Mouse (Mus musculus): ENCODE measurements around the gene Loxl3. TPM values are rescaled to one million over a fixed set of nuclear protein-coding genes. Genes with fewer than 3 reads are reported as not detected.

Gene Loxl3
- polyA plus RNA-seq, 1 experiment from 2014 or later = 4.9 TPM

- Histone ChIP-seq H3K4me1 (replicated peaks; ENCODE audit: control insufficient read depth, insufficient read depth, low read length) (no peaks in the 10 kb centered on the region), H3K9me3 (ENCODE audit: control insufficient read depth, low read length) (no peaks in the 10 kb centered on the region), H3K36me3 (replicated peaks; ENCODE audit: control insufficient read depth, insufficient read depth) (no peaks in the 10 kb centered on the region), H3K4me3 (replicated peaks; ENCODE audit: low read length) (no peak overlapping the region), H3K27ac (no peak overlapping the region), H3K27me3 (ENCODE audit: control insufficient read depth, insufficient read depth, low read length) (no peaks in the 10 kb centered on the region), H3K4me2 (replicated peaks) (no peak overlapping the region), H3K9ac (no peak overlapping the region)
- no peak for DNase-seq (ENCODE audit: low spot score)
- no peak for ATAC-seq (ENCODE audit: low FRiP score)
- WGBS = 87% methylated on average over 5 of the region's 5 CpGs
Observed at GRCm38 (mm10) chr6:83003850-83004249, 30.1 kb upstream of the Loxl3 start.

- H3K9me3 ChIP-seq (ENCODE audit: control insufficient read depth, low read length) = no peaks in the 10 kb centered on the region
- H3K27ac ChIP-seq = no peak overlapping the region
- no peak overlapping the region for H3K9ac ChIP-seq
- no peak overlapping the region for H3K4me2 ChIP-seq (replicated peaks)
- no peaks in the 10 kb centered on the region for H3K36me3 ChIP-seq (replicated peaks; ENCODE audit: control insufficient read depth, insufficient read depth)
- H3K4me1 ChIP-seq (replicated peaks; ENCODE audit: control insufficient read depth, insufficient read depth, low read length) = no peaks in the 10 kb centered on the region
- ATAC-seq (ENCODE audit: low FRiP score) (no peak), DNase-seq (ENCODE audit: low spot score) (no peak)
- no peak overlapping the region for H3K4me3 ChIP-seq (replicated peaks; ENCODE audit: low read length)
- WGBS = 78% methylated on average over 2 of the region's 2 CpGs
- H3K27me3 ChIP-seq (ENCODE audit: control insufficient read depth, insufficient read depth, low read length) = no peaks in the 10 kb centered on the region
Observed at GRCm38 (mm10) chr6:83004309-83004708, 29.7 kb upstream of the Loxl3 start.

DNA sequence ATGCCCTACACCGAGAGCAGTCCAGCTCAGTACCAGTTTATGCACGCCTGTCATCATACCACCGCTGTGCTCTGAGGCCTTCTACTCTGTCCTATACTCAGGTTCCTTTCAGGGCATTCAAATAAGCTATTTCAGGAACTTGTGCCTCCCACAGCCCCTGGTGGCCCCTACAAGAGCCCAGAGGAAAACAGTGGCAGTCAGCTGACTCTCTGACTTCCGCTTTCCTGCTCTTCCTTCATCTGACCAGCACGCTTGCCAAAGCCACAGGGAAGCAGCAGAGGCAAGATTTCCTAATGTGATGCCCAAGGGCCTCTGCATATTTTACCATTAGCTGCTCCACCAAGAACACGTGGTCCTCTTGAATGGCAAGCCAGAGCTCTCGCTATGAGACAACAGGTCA, 29.1 kb upstream of the Loxl3 start:
- H3K4me3 ChIP-seq (replicated peaks; ENCODE audit: low read length) = no peak overlapping the region
- H3K27ac ChIP-seq = no peak overlapping the region
- ATAC-seq (ENCODE audit: low FRiP score) (no peak), DNase-seq (ENCODE audit: low spot score) (no peak)
- no peaks in the 10 kb centered on the region for H3K27me3 ChIP-seq (ENCODE audit: control insufficient read depth, insufficient read depth, low read length)
- 55% methylated on average over 7 of the region's 7 CpGs for WGBS
- H3K9me3 ChIP-seq (ENCODE audit: control insufficient read depth, low read length) = no peaks in the 10 kb centered on the region
- no peak overlapping the region for H3K4me2 ChIP-seq (replicated peaks)
- no peaks in the 10 kb centered on the region for H3K4me1 ChIP-seq (replicated peaks; ENCODE audit: control insufficient read depth, insufficient read depth, low read length)
- no peaks in the 10 kb centered on the region for H3K36me3 ChIP-seq (replicated peaks; ENCODE audit: control insufficient read depth, insufficient read depth)
- H3K9ac ChIP-seq = no peak overlapping the region

DNA sequence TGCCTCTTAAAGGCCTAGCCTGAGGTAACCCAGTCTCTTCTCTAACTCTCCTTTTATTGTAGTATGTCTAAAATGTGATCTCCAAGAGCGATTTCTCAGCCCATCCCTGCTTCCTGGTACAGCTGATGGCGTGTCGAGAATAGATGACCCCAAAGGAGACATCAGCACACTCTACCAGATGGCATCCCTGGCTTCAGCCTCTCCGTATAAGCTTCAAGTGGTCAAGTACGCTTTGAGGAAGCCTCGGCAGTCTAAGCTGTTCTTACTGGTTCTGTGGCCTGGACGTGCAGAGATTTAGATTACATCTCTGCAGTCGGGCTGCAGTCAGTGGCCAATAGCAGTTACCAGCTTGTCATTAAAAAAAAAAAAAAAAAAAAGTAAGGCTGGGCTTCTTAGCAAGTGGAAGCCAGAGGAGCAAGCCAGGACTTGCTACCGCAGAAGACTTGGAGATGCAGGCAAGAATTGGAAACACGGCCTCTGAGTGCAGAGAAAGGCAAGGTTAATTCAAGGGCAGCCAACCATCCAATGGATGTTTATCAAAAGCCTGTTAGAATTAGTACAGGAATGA, 28.4 kb upstream of the Loxl3 start:
- ATAC-seq (ENCODE audit: low FRiP score) (no peak), DNase-seq (ENCODE audit: low spot score) (no peak)
- no peaks in the 10 kb centered on the region for H3K9me3 ChIP-seq (ENCODE audit: control insufficient read depth, low read length)
- no peaks in the 10 kb centered on the region for H3K27me3 ChIP-seq (ENCODE audit: control insufficient read depth, insufficient read depth, low read length)
- no peaks in the 10 kb centered on the region for H3K36me3 ChIP-seq (replicated peaks; ENCODE audit: control insufficient read depth, insufficient read depth)
- no peak overlapping the region for H3K4me2 ChIP-seq (replicated peaks)
- H3K4me3 ChIP-seq (replicated peaks; ENCODE audit: low read length) = no peak overlapping the region
- H3K27ac ChIP-seq = no peak overlapping the region
- H3K4me1 ChIP-seq (replicated peaks; ENCODE audit: control insufficient read depth, insufficient read depth, low read length) = no peaks in the 10 kb centered on the region
- no peak overlapping the region for H3K9ac ChIP-seq
- WGBS = 85% methylated on average over 10 of the region's 10 CpGs

- 89% methylated on average over 6 of the region's 6 CpGs for WGBS
- no peak overlapping the region for H3K9ac ChIP-seq
Observed at GRCm38 (mm10) chr6:83006114-83006513, 27.9 kb upstream of the Loxl3 start.

GRCm38 (mm10) chr6:83008659-83009058, 25.3 kb upstream of the Loxl3 start:
- no peaks in the 10 kb centered on the region for H3K36me3 ChIP-seq (replicated peaks; ENCODE audit: control insufficient read depth, insufficient read depth)
- WGBS = 51% methylated on average over 3 of the region's 3 CpGs
- DNase-seq (ENCODE audit: low spot score) = no peak
- no peaks in the 10 kb centered on the region for H3K4me1 ChIP-seq (replicated peaks; ENCODE audit: control insufficient read depth, insufficient read depth, low read length)
- H3K4me3 ChIP-seq (replicated peaks; ENCODE audit: low read length) = no peak overlapping the region
- no peak for ATAC-seq (ENCODE audit: low FRiP score)
- no peak overlapping the region for H3K27ac ChIP-seq
- H3K9me3 ChIP-seq (ENCODE audit: control insufficient read depth, low read length) = no peaks in the 10 kb centered on the region
- no peak overlapping the region for H3K9ac ChIP-seq
- H3K4me2 ChIP-seq (replicated peaks) = no peak overlapping the region
- H3K27me3 ChIP-seq (ENCODE audit: control insufficient read depth, insufficient read depth, low read length) = no peaks in the 10 kb centered on the region

More at GRCm38 (mm10) chr6:83006114-83006513, 27.9 kb upstream of the Loxl3 start:
- ATAC-seq (ENCODE audit: low FRiP score) (no peak), DNase-seq (ENCODE audit: low spot score) (no peak)
- Histone ChIP-seq H3K9me3 (ENCODE audit: control insufficient read depth, low read length) (no peaks in the 10 kb centered on the region), H3K4me3 (replicated peaks; ENCODE audit: low read length) (no peak overlapping the region), H3K4me1 (replicated peaks; ENCODE audit: control insufficient read depth, insufficient read depth, low read length) (no peaks in the 10 kb centered on the region), H3K4me2 (replicated peaks) (no peak overlapping the region), H3K36me3 (replicated peaks; ENCODE audit: control insufficient read depth, insufficient read depth) (no peaks in the 10 kb centered on the region), H3K27me3 (ENCODE audit: control insufficient read depth, insufficient read depth, low read length) (no peaks in the 10 kb centered on the region), H3K27ac (no peak overlapping the region)

GRCm38 (mm10) chr6:83010010-83010409, 24.0 kb upstream of the Loxl3 start:
- Histone ChIP-seq H3K27ac (no peak overlapping the region), H3K4me3 (replicated peaks; ENCODE audit: low read length) (no peak overlapping the region), H3K9me3 (ENCODE audit: control insufficient read depth, low read length) (no peaks in the 10 kb centered on the region), H3K4me2 (replicated peaks) (no peak overlapping the region), H3K4me1 (replicated peaks; ENCODE audit: control insufficient read depth, insufficient read depth, low read length) (no peaks in the 10 kb centered on the region), H3K36me3 (replicated peaks; ENCODE audit: control insufficient read depth, insufficient read depth) (no peaks in the 10 kb centered on the region), H3K27me3 (ENCODE audit: control insufficient read depth, insufficient read depth, low read length) (no peaks in the 10 kb centered on the region), H3K9ac (no peak overlapping the region)
- WGBS = 81% methylated on average over 7 of the region's 7 CpGs
- DNase-seq (ENCODE audit: low spot score) (no peak), ATAC-seq (ENCODE audit: low FRiP score) (no peak)

GRCm38 (mm10) chr6:83011255-83011654, 22.7 kb upstream of the Loxl3 start:
- Histone ChIP-seq H3K9ac (no peak overlapping the region), H3K27me3 (ENCODE audit: control insufficient read depth, insufficient read depth, low read length) (no peaks in the 10 kb centered on the region), H3K27ac (no peak overlapping the region), H3K4me1 (replicated peaks; ENCODE audit: control insufficient read depth, insufficient read depth, low read length) (no peaks in the 10 kb centered on the region), H3K4me3 (replicated peaks; ENCODE audit: low read length) (no peak overlapping the region), H3K4me2 (replicated peaks) (no peak overlapping the region), H3K36me3 (replicated peaks; ENCODE audit: control insufficient read depth, insufficient read depth) (no peaks in the 10 kb centered on the region), H3K9me3 (ENCODE audit: control insufficient read depth, low read length) (no peaks in the 10 kb centered on the region)
- ATAC-seq (ENCODE audit: low FRiP score) (no peak), DNase-seq (ENCODE audit: low spot score) (no peak)
- 88% methylated on average over 7 of the region's 7 CpGs for WGBS

DNA sequence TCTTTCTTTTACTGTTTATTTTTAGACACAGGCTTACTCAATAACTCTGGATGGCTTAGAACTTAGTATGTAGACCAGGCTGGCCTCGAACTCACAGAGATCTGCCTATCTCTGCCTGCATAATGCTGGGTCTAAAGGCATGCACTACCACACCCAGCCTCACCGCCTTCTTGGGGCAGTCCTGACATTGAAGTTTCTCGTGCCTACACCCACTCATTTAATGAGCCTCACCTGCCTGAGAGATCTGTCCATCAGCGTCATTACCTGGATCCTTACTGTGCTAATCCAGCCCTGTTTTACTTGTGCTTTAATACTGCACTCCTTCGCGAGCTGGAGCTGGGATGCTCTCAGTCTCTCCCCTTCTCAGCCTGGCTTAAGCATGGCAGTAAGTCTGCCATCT, 22.2 kb upstream of the Loxl3 start:
- Histone ChIP-seq H3K4me2 (replicated peaks) (no peak overlapping the region), H3K36me3 (replicated peaks; ENCODE audit: control insufficient read depth, insufficient read depth) (no peaks in the 10 kb centered on the region), H3K9me3 (ENCODE audit: control insufficient read depth, low read length) (no peaks in the 10 kb centered on the region), H3K4me3 (replicated peaks; ENCODE audit: low read length) (no peak overlapping the region), H3K9ac (no peak overlapping the region), H3K27ac (no peak overlapping the region), H3K4me1 (replicated peaks; ENCODE audit: control insufficient read depth, insufficient read depth, low read length) (no peaks in the 10 kb centered on the region), H3K27me3 (ENCODE audit: control insufficient read depth, insufficient read depth, low read length) (no peaks in the 10 kb centered on the region)
- 79% methylated on average over 6 of the region's 6 CpGs for WGBS
- no peak for DNase-seq (ENCODE audit: low spot score)
- ATAC-seq (ENCODE audit: low FRiP score) = no peak

- ATAC-seq (ENCODE audit: low FRiP score) = no peak
- WGBS = 70% methylated on average over 5 of the region's 5 CpGs
- Histone ChIP-seq H3K4me1 (replicated peaks; ENCODE audit: control insufficient read depth, insufficient read depth, low read length) (no peaks in the 10 kb centered on the region), H3K27me3 (ENCODE audit: control insufficient read depth, insufficient read depth, low read length) (no peaks in the 10 kb centered on the region), H3K9ac (no peak overlapping the region), H3K4me3 (replicated peaks; ENCODE audit: low read length) (no peak overlapping the region), H3K9me3 (ENCODE audit: control insufficient read depth, low read length) (no peaks in the 10 kb centered on the region), H3K4me2 (replicated peaks) (no peak overlapping the region), H3K27ac (no peak overlapping the region), H3K36me3 (replicated peaks; ENCODE audit: control insufficient read depth, insufficient read depth) (no peaks in the 10 kb centered on the region)
- DNase-seq (ENCODE audit: low spot score) = no peak
Observed at GRCm38 (mm10) chr6:83013444-83013843, 20.5 kb upstream of the Loxl3 start.

Measured in hindbrain, embryonic 14.5 days (tissue).